Mouse (Mus musculus) right cerebral cortex, postnatal 10 days (tissue): ENCODE data around the gene Inpp5d.

Experiments
- DNase-seq, 2 experiments: peaks; one replicate each; pipeline ENCODE4 v3.0.0; 2021; ENCODE audit warnings: low spot score in 2 of 2

The Inpp5d gene

GRCm38 (mm10) chr1:87620211-87620668, at the start of gene Inpp5d:
Gene Inpp5d, plus strand, starts transcription at chr1:87620312.
- no peak for DNase-seq

GRCm38 (mm10) chr1:87573261-87573660, 46.9 kb upstream of the Inpp5d start:
- no peak for DNase-seq

GRCm38 (mm10) chr1:87573800-87574215, 46.3 kb upstream of the Inpp5d start, which contains the start of gene Ngef:
Gene Ngef, minus strand, starts transcription at chr1:87573870.
- no peak for DNase-seq

- DNase-seq = no peak
Measured at GRCm38 (mm10) chr1:87574353-87574752, 45.8 kb upstream of the Inpp5d start.

GRCm38 (mm10) chr1:87574785-87575184, 45.3 kb upstream of the Inpp5d start:
- DNase-seq = peak; percentile 71 to 73

- no peak for DNase-seq
Measured at GRCm38 (mm10) chr1:87578965-87579364, 41.1 kb upstream of the Inpp5d start.

GRCm38 (mm10) chr1:87580824-87581223, 39.3 kb upstream of the Inpp5d start:
- no peak for DNase-seq

- no peak for DNase-seq
Measured at GRCm38 (mm10) chr1:87589162-87589561, 30.9 kb upstream of the Inpp5d start.

GRCm38 (mm10) chr1:87589980-87590379, 30.1 kb upstream of the Inpp5d start:
- no peak for DNase-seq

GRCm38 (mm10) chr1:87594261-87594660, 25.9 kb upstream of the Inpp5d start:
- DNase-seq = peak; percentile 41 to 55

- no peak for DNase-seq
Measured at GRCm38 (mm10) chr1:87594671-87595070, 25.4 kb upstream of the Inpp5d start.

GRCm38 (mm10) chr1:87600533-87600932, 19.6 kb upstream of the Inpp5d start:
- DNase-seq = no peak

- no peak for DNase-seq
Measured at GRCm38 (mm10) chr1:87601801-87602200, 18.3 kb upstream of the Inpp5d start.

- no peak for DNase-seq
Measured at GRCm38 (mm10) chr1:87603389-87603788, 16.7 kb upstream of the Inpp5d start.

GRCm38 (mm10) chr1:87605296-87605695, 14.8 kb upstream of the Inpp5d start:
- no peak for DNase-seq

- DNase-seq = peak; percentile 87 to 88
Measured at GRCm38 (mm10) chr1:87607385-87608091, 12.6 kb upstream of the Inpp5d start.

GRCm38 (mm10) chr1:87608416-87609046, 11.6 kb upstream of the Inpp5d start:
- peak in 1 of 2 experiments; percentile 55 for DNase-seq

GRCm38 (mm10) chr1:87614576-87615295, 5.4 kb upstream of the Inpp5d start:
- DNase-seq = peak; percentile 50 to 67

GRCm38 (mm10) chr1:87620693-87621092, 581 bp downstream of the Inpp5d start:
- no peak for DNase-seq

GRCm38 (mm10) chr1:87621146-87621857, 1.2 kb downstream of the Inpp5d start:
- DNase-seq = no peak

- DNase-seq = peak; percentile 68 to 69
Measured at GRCm38 (mm10) chr1:87621858-87622279, 1.8 kb downstream of the Inpp5d start.
